Mouse (Mus musculus): Measurements from ENCODE around the gene Exoc6b. TPM values are rescaled to one million over a fixed set of nuclear protein-coding genes. Genes with fewer than 3 reads are reported as not detected.

Gene Exoc6b
- polyA plus RNA-seq, 1 experiment from 2014 or later, result 18.8 TPM

- Histone ChIP-seq H3K4me1 (ENCODE audit: control insufficient read depth, insufficient read depth, low read length) (0 out of 2 replicates have a peak, but pooled peaks cover 3% of the 10 kb centered on the region), H3K9ac (ENCODE audit: low read depth, low read length) (no peak overlapping the region), H3K4me2 (ENCODE audit: low read depth, low read length) (no peak overlapping the region), H3K4me3 (ENCODE audit: low read length) (no peak overlapping the region), H3K27ac (ENCODE audit: low read length) (no peak overlapping the region), H3K36me3 (ENCODE audit: control insufficient read depth, insufficient read depth, low read length) (no peaks in the 10 kb centered on the region), H3K9me3 (ENCODE audit: control insufficient read depth, low read length) (no peaks in the 10 kb centered on the region), H3K27me3 (replicated peaks; ENCODE audit: control insufficient read depth, insufficient read depth, low read length) (no peaks in the 10 kb centered on the region)
- ATAC-seq, result no peak
- 88% methylated on average over 11 of the region's 11 CpGs for WGBS
Measured at GRCm38 (mm10) chr6:84713171-84713570, 356.1 kb downstream of the Exoc6b start.

- no peak overlapping the region for H3K4me2 ChIP-seq (ENCODE audit: low read depth, low read length)
- no peaks in the 10 kb centered on the region for H3K27me3 ChIP-seq (replicated peaks; ENCODE audit: control insufficient read depth, insufficient read depth, low read length)
- H3K4me3 ChIP-seq (ENCODE audit: low read length), result no peak overlapping the region
- no peaks in the 10 kb centered on the region for H3K9me3 ChIP-seq (ENCODE audit: control insufficient read depth, low read length)
- ATAC-seq, result no peak
- no peak overlapping the region for H3K27ac ChIP-seq (ENCODE audit: low read length)
- 75% methylated on average over 6 of the region's 6 CpGs for WGBS
- H3K36me3 ChIP-seq (ENCODE audit: control insufficient read depth, insufficient read depth, low read length), result no peaks in the 10 kb centered on the region
- 0 out of 2 replicates have a peak, but pooled peaks cover 3% of the 10 kb centered on the region for H3K4me1 ChIP-seq (ENCODE audit: control insufficient read depth, insufficient read depth, low read length)
- no peak overlapping the region for H3K9ac ChIP-seq (ENCODE audit: low read depth, low read length)
Measured at GRCm38 (mm10) chr6:84710831-84711230, 358.5 kb downstream of the Exoc6b start.

DNA sequence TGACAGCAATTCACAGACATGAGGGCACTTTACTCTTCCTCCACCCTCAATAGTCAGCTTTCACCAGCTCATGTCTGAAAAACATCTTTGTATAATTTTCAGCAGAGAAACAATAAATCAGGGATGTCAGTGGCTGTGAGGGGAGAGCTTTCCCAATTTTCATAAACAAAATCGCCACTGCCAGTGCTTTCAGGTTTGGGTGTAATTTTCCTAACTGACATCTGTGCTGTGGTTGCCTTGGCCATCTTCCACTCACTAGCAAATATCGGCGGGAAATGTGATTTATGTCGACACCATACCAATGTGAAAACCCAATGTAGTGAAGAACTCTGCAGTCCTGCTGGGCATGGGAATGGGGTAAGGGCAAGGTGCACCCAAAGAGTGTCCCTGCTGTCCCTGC lies 360.7 kb downstream of the Exoc6b start:
- ATAC-seq, result no peak
- no peaks in the 10 kb centered on the region for H3K27me3 ChIP-seq (replicated peaks; ENCODE audit: control insufficient read depth, insufficient read depth, low read length)
- H3K4me3 ChIP-seq (ENCODE audit: low read length), result no peak overlapping the region
- H3K9me3 ChIP-seq (ENCODE audit: control insufficient read depth, low read length), result no peaks in the 10 kb centered on the region
- no peak overlapping the region for H3K27ac ChIP-seq (ENCODE audit: low read length)
- 49% methylated on average over 4 of the region's 4 CpGs for WGBS
- H3K9ac ChIP-seq (ENCODE audit: low read depth, low read length), result no peak overlapping the region
- H3K36me3 ChIP-seq (ENCODE audit: control insufficient read depth, insufficient read depth, low read length), result no peaks in the 10 kb centered on the region
- H3K4me2 ChIP-seq (ENCODE audit: low read depth, low read length), result no peak overlapping the region
- 0 out of 2 replicates have a peak, but pooled peaks cover 3% of the 10 kb centered on the region for H3K4me1 ChIP-seq (ENCODE audit: control insufficient read depth, insufficient read depth, low read length)

GRCm38 (mm10) chr6:84699579-84699978 lies 369.7 kb downstream of the Exoc6b start:
- 45% methylated on average over 5 of the region's 5 CpGs for WGBS
- H3K36me3 ChIP-seq (ENCODE audit: control insufficient read depth, insufficient read depth, low read length), result no peaks in the 10 kb centered on the region
- no peak overlapping the region for H3K9ac ChIP-seq (ENCODE audit: low read depth, low read length)
- no peak overlapping the region for H3K27ac ChIP-seq (ENCODE audit: low read length)
- H3K4me1 ChIP-seq (ENCODE audit: control insufficient read depth, insufficient read depth, low read length), result peaks cover 20% of the 10 kb centered on the region
- no peak for ATAC-seq
- H3K27me3 ChIP-seq (replicated peaks; ENCODE audit: control insufficient read depth, insufficient read depth, low read length), result no peaks in the 10 kb centered on the region
- no peaks in the 10 kb centered on the region for H3K9me3 ChIP-seq (ENCODE audit: control insufficient read depth, low read length)
- H3K4me2 ChIP-seq (ENCODE audit: low read depth, low read length), result no peak overlapping the region
- no peak overlapping the region for H3K4me3 ChIP-seq (ENCODE audit: low read length)

DNA sequence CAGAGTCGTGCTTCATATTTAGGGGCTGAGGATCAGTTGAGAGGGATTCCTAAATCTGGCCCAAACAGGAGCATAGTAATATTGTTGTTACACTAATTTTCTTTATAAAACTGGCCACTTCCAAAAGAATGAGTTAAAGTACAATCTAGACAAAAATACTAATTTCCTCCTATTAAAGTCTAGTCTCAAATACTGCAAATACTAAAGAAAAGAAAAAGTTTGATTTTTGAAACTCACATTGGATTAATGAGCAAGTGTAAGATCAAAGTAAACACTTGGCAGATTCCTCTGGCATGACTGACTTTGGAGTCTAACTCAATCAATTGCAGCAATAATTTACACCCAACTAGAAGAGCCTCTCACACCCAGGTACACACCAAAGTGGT lies 371.0 kb downstream of the Exoc6b start:
- ATAC-seq, result no peak
- Histone ChIP-seq H3K4me3 (ENCODE audit: low read length) (no peak overlapping the region), H3K9me3 (ENCODE audit: control insufficient read depth, low read length) (no peaks in the 10 kb centered on the region), H3K36me3 (ENCODE audit: control insufficient read depth, insufficient read depth, low read length) (no peaks in the 10 kb centered on the region), H3K27me3 (replicated peaks; ENCODE audit: control insufficient read depth, insufficient read depth, low read length) (no peaks in the 10 kb centered on the region), H3K4me1 (ENCODE audit: control insufficient read depth, insufficient read depth, low read length) (peaks cover 23% of the 10 kb centered on the region), H3K4me2 (ENCODE audit: low read depth, low read length) (no peak overlapping the region), H3K27ac (ENCODE audit: low read length) (no peak overlapping the region), H3K9ac (ENCODE audit: low read depth, low read length) (no peak overlapping the region)
- WGBS, result 23% methylated on average over 1 of the region's 1 CpGs

GRCm38 (mm10) chr6:84697474-84698287 lies 371.6 kb downstream of the Exoc6b start:
- Histone ChIP-seq H3K9me3 (ENCODE audit: control insufficient read depth, low read length) (no peaks in the 10 kb centered on the region), H3K36me3 (ENCODE audit: control insufficient read depth, insufficient read depth, low read length) (no peaks in the 10 kb centered on the region), H3K27me3 (replicated peaks; ENCODE audit: control insufficient read depth, insufficient read depth, low read length) (no peaks in the 10 kb centered on the region), H3K4me2 (ENCODE audit: low read depth, low read length) (no peak overlapping the region), H3K4me3 (ENCODE audit: low read length) (no peak overlapping the region), H3K9ac (ENCODE audit: low read depth, low read length) (no peak overlapping the region), H3K4me1 (ENCODE audit: control insufficient read depth, insufficient read depth, low read length) (peaks cover 23% of the 10 kb centered on the region), H3K27ac (ENCODE audit: low read length) (no peak overlapping the region)
- 19% methylated on average over 9 of the region's 9 CpGs for WGBS
- peak; percentile 85 for ATAC-seq

- Histone ChIP-seq H3K4me2 (ENCODE audit: low read depth, low read length) (no peak overlapping the region), H3K9me3 (ENCODE audit: control insufficient read depth, low read length) (no peaks in the 10 kb centered on the region), H3K27me3 (replicated peaks; ENCODE audit: control insufficient read depth, insufficient read depth, low read length) (no peaks in the 10 kb centered on the region), H3K27ac (ENCODE audit: low read length) (no peak overlapping the region), H3K4me1 (ENCODE audit: control insufficient read depth, insufficient read depth, low read length) (peaks cover 17% of the 10 kb centered on the region), H3K9ac (ENCODE audit: low read depth, low read length) (no peak overlapping the region), H3K4me3 (ENCODE audit: low read length) (no peak overlapping the region), H3K36me3 (ENCODE audit: control insufficient read depth, insufficient read depth, low read length) (no peaks in the 10 kb centered on the region)
- ATAC-seq, result no peak
- 37% methylated on average over 4 of the region's 4 CpGs for WGBS
Measured at GRCm38 (mm10) chr6:84693844-84694243, 375.5 kb downstream of the Exoc6b start.

DNA sequence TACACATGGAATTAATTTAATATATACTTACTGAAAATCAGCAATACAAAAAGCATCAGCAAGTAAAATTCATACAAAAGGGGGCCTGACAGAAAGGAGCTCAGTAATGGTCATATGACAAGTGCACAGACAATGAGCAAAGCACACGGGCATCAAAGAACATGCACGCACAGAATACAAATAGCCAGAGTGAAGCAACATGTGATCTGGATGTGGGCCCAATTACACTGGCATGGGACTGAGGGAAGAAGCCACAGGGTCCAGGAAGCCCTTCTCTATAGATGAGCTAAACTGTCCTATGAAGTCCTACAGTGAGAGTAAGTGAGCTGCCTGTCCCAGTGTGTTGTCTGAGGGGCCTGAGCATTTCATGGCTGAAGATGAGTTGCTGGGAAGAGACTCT lies 376.1 kb downstream of the Exoc6b start:
- no peaks in the 10 kb centered on the region for H3K36me3 ChIP-seq (ENCODE audit: control insufficient read depth, insufficient read depth, low read length)
- H3K9me3 ChIP-seq (ENCODE audit: control insufficient read depth, low read length), result no peaks in the 10 kb centered on the region
- H3K27ac ChIP-seq (ENCODE audit: low read length), result no peak overlapping the region
- H3K4me1 ChIP-seq (ENCODE audit: control insufficient read depth, insufficient read depth, low read length), result peaks cover 15% of the 10 kb centered on the region
- H3K27me3 ChIP-seq (replicated peaks; ENCODE audit: control insufficient read depth, insufficient read depth, low read length), result no peaks in the 10 kb centered on the region
- H3K9ac ChIP-seq (ENCODE audit: low read depth, low read length), result no peak overlapping the region
- H3K4me2 ChIP-seq (ENCODE audit: low read depth, low read length), result no peak overlapping the region
- no peak for ATAC-seq
- no peak overlapping the region for H3K4me3 ChIP-seq (ENCODE audit: low read length)
- WGBS, result 77% methylated on average over 2 of the region's 2 CpGs

DNA sequence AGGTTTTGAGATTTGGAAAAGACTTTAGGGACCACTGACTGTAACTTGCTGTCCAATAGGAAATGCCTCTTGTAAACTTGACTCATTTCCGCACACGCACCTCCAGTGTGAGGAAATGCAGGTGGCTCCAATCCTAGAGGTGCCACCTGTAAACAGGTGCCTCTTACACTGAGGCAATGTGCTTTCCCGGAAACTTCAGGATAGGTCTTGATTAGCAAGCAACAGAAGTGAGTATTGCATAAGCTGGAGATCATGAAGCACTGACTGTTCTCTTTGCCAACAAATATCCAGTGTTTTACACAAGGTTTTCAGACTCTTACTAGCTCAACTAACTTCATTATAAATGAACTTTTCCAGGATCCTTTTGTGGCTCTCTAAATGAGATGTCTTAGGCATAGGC lies 377.4 kb downstream of the Exoc6b start:
- WGBS, result 90% methylated on average over 3 of the region's 3 CpGs
- no peaks in the 10 kb centered on the region for H3K27me3 ChIP-seq (replicated peaks; ENCODE audit: control insufficient read depth, insufficient read depth, low read length)
- no peak for ATAC-seq
- no peaks in the 10 kb centered on the region for H3K9me3 ChIP-seq (ENCODE audit: control insufficient read depth, low read length)
- no peak overlapping the region for H3K27ac ChIP-seq (ENCODE audit: low read length)
- H3K36me3 ChIP-seq (ENCODE audit: control insufficient read depth, insufficient read depth, low read length), result no peaks in the 10 kb centered on the region
- H3K9ac ChIP-seq (ENCODE audit: low read depth, low read length), result no peak overlapping the region
- no peak overlapping the region for H3K4me2 ChIP-seq (ENCODE audit: low read depth, low read length)
- no peak overlapping the region for H3K4me3 ChIP-seq (ENCODE audit: low read length)
- H3K4me1 ChIP-seq (ENCODE audit: control insufficient read depth, insufficient read depth, low read length), result peaks cover 6% of the 10 kb centered on the region; the same call in 1 of the 2 replicates

DNA sequence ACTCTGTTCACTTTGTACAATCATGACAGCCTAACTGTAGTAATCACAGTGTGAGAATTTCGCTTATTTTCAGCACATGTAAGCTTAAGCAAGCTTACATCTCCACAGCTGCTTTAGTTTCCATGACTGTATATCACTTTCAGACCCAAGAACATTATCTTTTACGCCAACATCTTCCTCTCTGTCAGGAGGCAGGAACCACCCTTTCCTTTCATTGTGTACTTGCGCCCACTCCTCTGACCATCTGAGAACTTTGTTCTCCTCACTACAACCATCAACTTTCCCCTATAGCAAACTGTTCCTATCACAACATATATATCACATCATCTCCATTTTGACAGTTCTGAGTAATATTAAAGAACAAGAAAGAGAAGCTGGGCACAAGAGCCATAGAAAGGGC lies 391.5 kb downstream of the Exoc6b start:
- no peaks in the 10 kb centered on the region for H3K9me3 ChIP-seq (ENCODE audit: control insufficient read depth, low read length)
- 83% methylated on average over 3 of the region's 3 CpGs for WGBS
- H3K4me2 ChIP-seq (ENCODE audit: low read depth, low read length), result no peak overlapping the region
- H3K4me1 ChIP-seq (ENCODE audit: control insufficient read depth, insufficient read depth, low read length), result no peaks in the 10 kb centered on the region
- H3K27ac ChIP-seq (ENCODE audit: low read length), result no peak overlapping the region
- H3K27me3 ChIP-seq (replicated peaks; ENCODE audit: control insufficient read depth, insufficient read depth, low read length), result no peaks in the 10 kb centered on the region
- no peak overlapping the region for H3K4me3 ChIP-seq (ENCODE audit: low read length)
- H3K9ac ChIP-seq (ENCODE audit: low read depth, low read length), result no peak overlapping the region
- no peaks in the 10 kb centered on the region for H3K36me3 ChIP-seq (ENCODE audit: control insufficient read depth, insufficient read depth, low read length)
- no peak for ATAC-seq
